Mouse (Mus musculus) brown adipose tissue, adult 24 weeks (tissue): ENCODE data around the gene Cyth1. TPM values are rescaled to one million over a fixed set of nuclear protein-coding genes. Genes with fewer than 3 reads are reported as not detected.

Source experiments
- H3K27ac ChIP-seq: fragments of 200-500 bp; replicated peaks from 2 replicates; pipeline ENCODE4 v1.5.1; 2012; ENCODE audit warnings: low read depth, mild to moderate bottlenecking, low read length
- H3K4me1 ChIP-seq: fragments of 200-500 bp; 2 replicates; pipeline ENCODE4 v1.6.1; 2012; ENCODE audit warnings: low read length, mixed read lengths; ENCODE audit not compliant: control insufficient read depth, insufficient read depth, insufficient read length
- H3K4me3 ChIP-seq: fragments of 200-500 bp; 2 replicates; pipeline ENCODE4 v1.5.1; 2012; ENCODE audit warnings: low read depth, mild to moderate bottlenecking, low read length, moderate library complexity; ENCODE audit not compliant: insufficient read depth
- polyA plus RNA-seq: library from polyadenylated mRNA; stranded (reverse); fragments of >200 nt; gene quantifications from 2 replicates; pipeline ENCODE4 v1.2.4, GENCODE M21; 2012; ENCODE audit not compliant: missing spikeins, insufficient read depth, insufficient read length

Cyth1 gene
- polyA plus RNA-seq, 1 experiment = 41.9 TPM

DNA sequence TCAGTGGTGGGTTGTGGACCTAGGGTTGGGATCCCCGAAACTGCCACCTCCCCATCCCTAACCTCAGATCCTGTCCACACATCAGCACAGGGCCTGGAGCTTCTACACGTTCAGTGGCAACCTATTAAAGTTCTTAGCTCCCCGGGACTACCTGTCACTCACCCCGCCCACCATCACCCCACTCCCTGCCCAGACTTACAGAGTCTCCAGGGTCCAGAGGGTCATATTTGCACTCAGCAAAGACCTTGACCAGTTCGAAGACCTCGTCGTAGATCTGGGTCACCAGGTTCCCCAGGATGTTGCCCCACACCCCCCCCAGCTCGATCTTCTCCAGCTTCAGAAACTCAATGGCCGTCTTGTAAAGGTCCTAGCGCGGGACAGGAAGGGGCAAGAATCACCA, 126.8 kb downstream of the Cyth1 start:
- H3K27ac ChIP-seq = no peak overlapping the region
- no peaks in the 10 kb centered on the region for H3K4me1 ChIP-seq
- no peak overlapping the region for H3K4me3 ChIP-seq

DNA sequence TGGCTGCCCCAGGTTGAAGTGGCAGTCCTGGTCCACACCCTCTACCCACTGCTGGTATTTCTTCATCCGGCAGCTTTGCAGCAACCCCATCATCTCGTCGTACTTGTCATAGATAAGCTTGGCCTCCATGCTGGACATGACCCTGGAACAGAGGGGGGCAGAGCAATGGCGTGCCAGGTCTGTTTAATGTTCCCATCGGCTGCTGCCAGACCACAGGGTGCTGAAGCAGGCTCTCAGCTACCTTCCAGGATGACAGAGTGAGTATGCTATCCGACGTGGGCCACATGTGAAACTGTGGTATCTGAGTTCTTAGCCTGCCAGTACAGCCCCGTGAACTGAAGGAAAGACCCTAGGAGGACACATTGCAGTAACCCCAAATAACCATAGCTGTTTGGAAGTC, 129.6 kb downstream of the Cyth1 start:
- Histone ChIP-seq H3K4me1 (no peaks in the 10 kb centered on the region), H3K4me3 (no peak overlapping the region), H3K27ac (no peak overlapping the region)

DNA sequence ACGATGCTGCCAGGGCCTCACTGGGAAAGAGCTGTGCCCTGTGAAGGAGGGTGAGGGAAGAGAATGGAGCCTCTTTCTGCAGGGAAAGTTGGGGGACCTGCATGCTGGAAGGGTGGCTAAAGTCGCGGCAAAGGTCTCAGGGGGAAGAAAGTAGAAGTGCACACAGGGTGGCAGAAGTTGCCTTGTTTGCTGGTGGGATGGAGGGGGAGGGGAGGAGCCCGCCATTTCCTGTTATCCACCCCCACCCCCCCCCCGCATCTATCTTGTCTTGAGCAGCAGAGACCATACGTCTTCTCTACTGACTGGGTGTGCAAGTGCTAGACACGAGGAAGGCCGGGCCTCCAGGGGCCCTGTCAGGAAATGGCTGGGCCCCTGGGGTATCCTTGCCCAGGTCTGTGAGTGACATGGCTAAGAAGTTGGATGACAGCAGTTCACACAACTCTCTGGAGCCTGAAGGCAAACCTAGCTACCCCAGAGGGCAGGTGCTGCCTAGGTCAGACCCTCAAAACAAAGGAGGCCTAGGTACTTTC, 133.7 kb downstream of the Cyth1 start:
- H3K4me1 ChIP-seq = no peaks in the 10 kb centered on the region
- no peak overlapping the region for H3K4me3 ChIP-seq
- no peak overlapping the region for H3K27ac ChIP-seq

DNA sequence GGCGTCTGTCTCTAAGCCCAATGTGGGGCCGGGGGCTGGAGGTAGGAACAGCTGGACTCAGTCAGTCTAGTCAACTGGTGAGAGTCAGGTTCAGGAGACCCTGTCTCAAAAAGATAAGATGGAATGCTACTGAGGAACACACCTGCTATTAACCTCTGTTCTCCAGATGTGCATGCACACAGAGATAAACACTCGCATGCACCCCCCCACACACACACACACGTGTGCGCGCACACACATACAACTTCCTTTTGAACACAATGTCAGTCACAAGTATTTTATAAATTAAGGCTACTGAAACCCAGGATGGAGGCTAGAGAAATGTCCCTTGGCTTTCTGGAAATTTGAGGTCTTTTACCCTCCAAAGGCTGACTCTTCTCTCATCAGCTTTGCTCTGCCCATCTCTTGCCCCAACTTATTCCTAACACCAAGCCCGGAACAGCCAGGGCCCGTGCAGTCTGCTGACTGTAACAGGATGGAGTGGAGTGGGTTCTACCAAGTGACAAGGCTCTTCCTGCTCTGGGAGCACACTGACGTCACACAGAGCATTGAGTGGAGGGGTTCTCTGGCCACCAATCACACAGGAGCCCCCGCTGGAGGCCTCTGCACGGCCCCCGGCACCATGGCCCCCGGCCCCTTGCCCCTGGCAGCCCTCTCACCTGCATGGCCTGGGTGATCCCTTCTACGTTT, 134.7 kb downstream of the Cyth1 start:
- Histone ChIP-seq H3K4me1 (no peaks in the 10 kb centered on the region), H3K4me3 (no peak overlapping the region), H3K27ac (no peak overlapping the region)

DNA sequence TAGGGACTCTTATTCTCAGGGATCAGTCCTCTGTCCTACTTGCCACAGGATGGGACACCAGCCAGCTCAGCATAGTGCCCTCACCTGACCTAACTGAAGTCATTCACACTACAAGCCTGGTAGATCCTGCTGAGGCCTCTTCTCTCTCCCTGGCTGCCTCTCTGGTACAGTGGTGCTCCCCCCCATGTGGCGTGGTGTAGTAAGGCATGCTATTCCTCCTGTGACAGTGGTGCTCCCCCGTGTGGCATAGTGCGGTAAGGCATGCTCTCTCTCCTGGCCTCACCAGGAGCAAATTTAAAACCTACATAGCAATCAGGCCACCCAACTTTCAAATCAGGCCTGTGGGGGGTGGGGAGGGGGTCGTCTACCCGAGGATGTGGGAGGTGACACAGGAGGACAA, 144.4 kb downstream of the Cyth1 start:
- Histone ChIP-seq H3K4me1 (no peaks in the 10 kb centered on the region), H3K4me3 (no peak overlapping the region), H3K27ac (no peak overlapping the region)

DNA sequence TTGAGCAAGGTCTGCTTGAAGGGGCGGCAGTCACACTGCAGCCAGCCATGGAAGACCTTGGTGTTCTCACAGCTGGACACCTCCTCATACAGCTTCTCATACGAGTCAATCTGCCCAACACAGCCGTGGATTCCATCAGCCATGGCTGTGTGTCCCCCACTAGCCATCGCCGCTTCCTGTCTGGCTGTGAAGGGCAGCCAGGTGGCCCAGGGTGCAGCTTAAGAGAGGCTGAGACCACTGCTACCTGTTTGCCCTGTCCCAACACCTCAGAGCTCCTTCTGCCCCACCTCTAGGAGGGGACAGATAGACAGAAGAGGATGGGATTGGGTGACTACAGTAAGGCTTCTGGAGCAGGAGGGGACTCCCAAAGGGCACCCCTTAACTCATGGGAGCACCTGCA, 145.0 kb downstream of the Cyth1 start:
- H3K4me1 ChIP-seq = no peaks in the 10 kb centered on the region
- no peak overlapping the region for H3K27ac ChIP-seq
- no peak overlapping the region for H3K4me3 ChIP-seq

DNA sequence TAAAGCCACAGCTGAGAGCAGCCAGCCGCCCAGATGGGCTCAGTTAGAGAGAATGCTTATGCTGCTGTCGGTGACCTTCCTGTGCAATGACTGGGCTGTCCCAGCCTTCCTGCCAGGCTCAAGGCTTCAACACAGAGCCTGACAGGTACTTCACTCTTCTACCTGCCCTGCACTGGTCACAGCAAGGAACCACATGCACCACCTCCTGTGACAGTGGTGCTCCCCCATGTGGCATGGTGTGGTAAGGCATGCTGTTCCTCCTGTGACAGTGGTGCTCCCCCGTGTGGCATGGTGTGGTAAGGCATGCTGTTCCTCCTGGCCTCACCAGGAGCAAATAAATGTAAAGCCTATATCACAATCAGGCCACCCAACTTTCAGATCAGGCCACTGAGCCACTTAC, 145.6 kb downstream of the Cyth1 start:
- no peak overlapping the region for H3K27ac ChIP-seq
- no peaks in the 10 kb centered on the region for H3K4me1 ChIP-seq
- no peak overlapping the region for H3K4me3 ChIP-seq

DNA sequence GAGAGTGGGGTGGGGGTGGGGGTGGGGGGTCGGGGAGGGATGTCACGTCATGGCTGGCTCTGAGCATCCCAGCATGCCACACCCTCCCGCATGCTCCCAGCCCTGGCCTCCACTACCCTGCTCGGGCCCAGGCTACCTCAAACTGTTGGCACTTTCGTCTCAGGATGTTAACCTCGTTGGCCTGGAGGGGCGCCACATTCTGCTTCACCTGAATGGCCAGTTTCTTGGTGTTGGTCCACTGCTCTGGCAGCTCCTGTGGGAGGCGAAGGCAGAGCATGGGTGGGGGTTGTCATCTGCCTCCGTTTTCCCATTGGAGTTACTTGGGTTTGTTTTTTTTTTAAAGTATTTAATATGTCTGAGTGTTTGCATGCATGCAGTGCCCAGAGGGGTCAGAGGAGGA, 147.3 kb downstream of the Cyth1 start:
- H3K27ac ChIP-seq = no peak overlapping the region
- H3K4me3 ChIP-seq = no peak overlapping the region
- no peaks in the 10 kb centered on the region for H3K4me1 ChIP-seq

DNA sequence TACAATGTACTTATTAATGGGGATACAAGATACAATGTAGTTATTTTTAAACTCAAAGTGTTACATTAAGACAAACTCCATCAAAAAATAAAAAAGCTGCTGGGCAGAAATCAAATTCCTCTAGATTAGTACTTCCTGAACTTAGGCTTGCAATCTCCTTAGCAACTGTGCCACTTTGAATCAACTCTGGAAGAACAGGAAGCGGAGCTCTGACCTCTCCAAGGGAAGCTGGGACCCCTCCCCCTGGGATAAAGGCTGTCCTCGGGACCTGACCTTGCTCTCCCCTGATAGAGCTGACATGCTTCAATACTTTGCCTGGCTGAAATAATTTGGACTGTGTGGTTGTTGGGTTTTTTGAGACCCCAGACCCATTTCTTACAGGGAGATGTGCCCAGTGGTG, 151.7 kb downstream of the Cyth1 start:
- no peak overlapping the region for H3K4me3 ChIP-seq
- H3K27ac ChIP-seq = no peak overlapping the region
- H3K4me1 ChIP-seq = no peaks in the 10 kb centered on the region

DNA sequence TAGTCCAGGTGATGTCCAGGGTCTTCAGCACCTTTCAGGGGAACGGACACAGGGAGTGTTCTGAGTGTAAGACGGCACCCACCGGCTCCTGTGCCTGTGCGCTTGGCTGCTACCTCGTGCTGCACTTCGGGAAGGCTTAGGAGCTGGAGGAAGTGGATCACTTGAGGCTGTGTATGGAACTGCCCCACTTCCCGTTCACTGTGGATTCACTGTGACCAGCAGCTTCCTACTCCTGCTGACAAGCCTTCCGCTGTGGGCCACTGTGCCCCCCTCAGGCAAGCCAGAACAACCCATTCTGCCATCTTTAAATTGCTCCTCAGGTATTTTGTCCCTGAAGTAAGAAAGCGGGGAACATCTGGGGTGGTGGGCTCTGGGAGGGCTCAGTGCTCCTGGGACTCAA, 153.4 kb downstream of the Cyth1 start:
- no peaks in the 10 kb centered on the region for H3K4me1 ChIP-seq
- H3K4me3 ChIP-seq = no peak overlapping the region
- no peak overlapping the region for H3K27ac ChIP-seq

DNA sequence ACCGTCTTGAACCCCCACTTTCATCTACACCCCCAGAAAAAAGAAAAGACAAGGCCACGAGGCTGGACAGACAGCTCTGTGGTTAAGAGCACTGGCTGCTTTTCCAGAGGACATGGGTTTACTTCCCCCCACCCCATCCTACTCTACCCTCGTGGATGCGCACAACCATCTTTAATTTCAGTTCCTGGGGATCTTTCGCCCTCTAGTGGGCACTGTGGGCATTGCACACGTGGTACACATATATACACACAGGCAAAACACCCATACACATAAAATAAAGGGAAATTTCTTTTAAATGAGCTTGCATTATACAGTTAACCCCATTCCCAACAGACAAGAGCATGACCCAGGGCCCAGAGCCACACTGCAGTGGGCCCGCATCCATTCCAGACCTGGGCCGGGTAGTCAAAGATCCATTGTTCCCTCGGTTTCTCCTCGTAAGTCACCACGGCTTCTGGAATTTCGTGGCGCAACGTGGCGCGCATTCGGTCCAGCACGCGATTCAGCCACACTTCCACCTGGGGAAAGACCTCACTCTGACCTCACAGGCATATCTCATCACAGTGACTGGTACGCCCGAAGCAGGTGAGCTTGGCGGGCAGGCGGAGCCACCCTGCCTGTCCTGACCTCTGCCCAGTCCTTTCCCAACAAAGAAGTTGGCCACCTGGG, 157.3 kb downstream of the Cyth1 start:
- no peak overlapping the region for H3K27ac ChIP-seq
- no peak overlapping the region for H3K4me3 ChIP-seq
- no peaks in the 10 kb centered on the region for H3K4me1 ChIP-seq

DNA sequence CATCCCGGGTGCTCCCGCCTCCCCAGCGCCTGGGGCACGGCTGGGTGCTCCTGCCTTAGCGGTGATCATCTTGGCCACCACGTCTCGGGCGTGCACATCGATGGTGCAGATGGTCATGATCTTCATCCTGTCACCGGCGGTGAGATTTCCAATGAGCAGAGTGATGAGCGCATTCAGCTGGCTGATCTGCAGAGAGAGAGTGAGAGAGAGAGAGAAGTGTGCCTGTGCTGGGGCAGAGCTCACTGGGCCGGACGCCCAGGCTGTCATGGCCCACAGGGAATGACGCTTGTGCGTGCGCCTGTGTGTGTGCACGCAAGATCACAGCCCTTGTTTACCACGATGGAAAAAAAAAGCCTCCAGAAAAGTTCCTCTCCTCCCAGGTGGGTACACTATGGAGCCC, 159.5 kb downstream of the Cyth1 start:
- Histone ChIP-seq H3K27ac (no peak overlapping the region), H3K4me3 (no peak overlapping the region), H3K4me1 (no peaks in the 10 kb centered on the region)

DNA sequence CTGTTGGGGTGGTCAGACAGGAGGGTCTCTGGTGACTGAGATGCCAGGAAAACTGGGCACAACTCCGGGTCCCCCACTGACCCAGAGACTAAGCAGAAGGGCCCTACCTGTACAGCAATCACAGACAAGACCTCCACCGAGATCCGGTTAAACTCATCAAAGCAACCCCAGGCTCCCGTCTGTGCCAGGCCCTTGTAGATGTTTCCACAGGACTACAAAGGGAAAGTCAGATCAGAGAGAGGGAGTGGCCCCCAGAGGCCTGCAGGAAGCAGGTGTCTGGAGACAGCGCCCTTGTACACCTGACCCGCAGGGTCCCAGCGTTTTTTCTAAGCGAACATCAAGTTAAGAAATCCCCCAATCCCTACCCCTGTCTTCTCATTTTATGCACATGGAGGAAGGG, 162.4 kb downstream of the Cyth1 start:
- H3K4me1 ChIP-seq = no peaks in the 10 kb centered on the region
- H3K4me3 ChIP-seq = no peak overlapping the region
- no peak overlapping the region for H3K27ac ChIP-seq

DNA sequence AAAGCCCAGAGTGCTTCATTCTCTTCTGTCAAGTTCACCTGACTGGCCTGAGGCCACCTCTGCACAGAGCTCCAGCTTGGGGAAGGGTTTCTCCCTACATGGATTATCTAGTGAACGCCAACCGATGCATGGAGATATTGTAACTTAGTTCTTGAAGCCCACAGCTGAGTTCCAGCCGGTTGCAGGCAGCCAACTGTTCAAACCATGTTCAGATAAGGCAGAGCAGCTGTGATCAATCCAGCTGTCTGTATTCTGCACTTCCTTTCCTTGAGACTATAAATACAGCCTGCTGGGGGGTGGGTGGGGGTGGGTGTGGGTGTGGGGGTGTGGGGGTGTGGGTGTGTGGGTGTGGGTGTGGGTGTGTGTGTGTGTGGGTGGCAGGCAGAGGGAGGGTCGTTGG, 163.2 kb downstream of the Cyth1 start:
- H3K4me3 ChIP-seq = no peak overlapping the region
- no peaks in the 10 kb centered on the region for H3K4me1 ChIP-seq
- H3K27ac ChIP-seq = no peak overlapping the region

DNA sequence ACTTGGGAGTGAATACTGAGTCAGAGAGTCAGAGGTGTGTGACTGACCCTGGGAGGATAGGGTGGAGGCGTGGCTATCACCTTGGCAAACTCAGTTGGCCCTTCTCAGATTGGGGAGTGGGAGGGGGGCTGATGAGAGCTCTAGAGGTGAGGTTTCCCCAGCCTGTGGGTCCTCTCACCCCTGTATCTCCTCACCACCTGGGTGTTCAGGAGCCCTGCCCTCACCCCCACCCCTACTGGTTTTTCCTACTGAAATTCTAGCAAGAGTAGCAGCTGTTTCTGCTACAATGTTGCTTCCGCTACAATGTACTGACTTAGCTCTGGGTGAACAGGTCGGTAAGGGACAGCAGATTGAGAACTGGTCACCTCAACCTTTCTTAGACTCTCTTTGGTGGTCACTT, 164.1 kb downstream of the Cyth1 start:
- Histone ChIP-seq H3K4me3 (no peak overlapping the region), H3K4me1 (no peaks in the 10 kb centered on the region), H3K27ac (no peak overlapping the region)

DNA sequence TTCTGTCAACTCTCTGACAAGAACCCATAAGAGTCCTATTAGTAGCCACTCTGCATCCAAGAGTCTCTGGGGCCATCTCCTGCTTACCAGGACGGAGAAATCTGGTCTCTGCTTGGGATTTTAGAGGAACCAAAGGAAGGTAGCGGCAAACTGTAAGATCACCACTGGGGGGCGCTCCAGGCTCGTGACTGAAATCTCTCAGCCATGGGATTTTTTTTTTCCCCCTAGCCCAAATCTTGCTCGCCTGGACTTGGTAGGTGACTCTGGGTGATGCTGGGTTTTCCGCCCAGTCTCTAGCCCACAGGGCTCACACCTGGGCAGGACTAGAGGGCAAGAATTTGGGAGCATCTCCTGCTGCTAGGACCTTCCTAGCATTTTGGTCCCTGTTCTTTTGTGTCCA, 164.6 kb downstream of the Cyth1 start:
- H3K4me1 ChIP-seq = no peaks in the 10 kb centered on the region
- no peak overlapping the region for H3K4me3 ChIP-seq
- no peak overlapping the region for H3K27ac ChIP-seq
